24 mouse cellular contexts compared by ENCODE assay signal in the genomic region with DNA sequence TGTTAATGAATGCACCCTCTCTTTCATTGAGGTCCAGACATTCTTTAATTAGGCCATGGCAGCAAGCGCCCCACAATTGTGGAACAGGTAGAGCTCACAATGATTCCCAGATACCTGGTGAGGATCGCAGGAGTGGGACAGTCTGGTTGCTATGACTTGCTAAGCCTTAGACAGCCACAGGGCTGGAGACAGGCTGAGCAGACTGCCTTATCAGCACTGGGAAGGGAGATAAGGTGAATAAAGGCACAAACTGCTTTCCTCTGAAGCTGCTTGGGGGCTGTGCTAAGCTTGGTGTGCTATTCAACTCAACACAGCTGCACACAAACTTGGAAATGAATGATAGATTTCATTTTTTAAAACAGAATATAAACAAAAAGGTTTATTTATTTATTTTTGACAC.
DNase-seq lines count a peak whose midpoint lies in the region; ATAC-seq and TF ChIP-seq lines count a peak whose summit lies in the region.
"Had no signal": no experiment of that assay in that cellular context is flagged by ENCODE, and none has a peak within 500 bp of the region (broad histone marks: within the 10 kb centered on the region; RNA-seq: fewer than 3 reads in every experiment).

No protein-coding gene starts in this region.

- no peak overlapping the region for H3K27ac ChIP-seq in heart, embryonic 12.5 days (ENCODE audit: poor library complexity, severe bottlenecking)
- H3K27ac ChIP-seq in heart, embryonic 10.5 days, result no peak overlapping the region
- H3K27ac ChIP-seq in midbrain, embryonic 14.5 days (replicated peaks; ENCODE audit: low read depth, low read length), result no peak overlapping the region
- H3K27ac ChIP-seq in midbrain, postnatal 0 days (ENCODE audit: low read depth, low read length), result no peak overlapping the region
- H3K27ac ChIP-seq in midbrain, embryonic 15.5 days, result no peak overlapping the region
- H3K27ac ChIP-seq: forebrain, embryonic 10.5 days; forebrain, embryonic 13.5 days; heart, embryonic 15.5 days; hindbrain, embryonic 14.5 days; hindbrain, postnatal 0 days had no signal

- peaks cover 7% of the 10 kb centered on the region for H3K4me1 ChIP-seq in heart, embryonic 12.5 days (replicated peaks)
- peaks cover 10% of the 10 kb centered on the region for H3K4me1 ChIP-seq in heart, embryonic 10.5 days
- H3K4me1 ChIP-seq in midbrain, embryonic 14.5 days (ENCODE audit: control insufficient read depth, insufficient read depth, low read length), result 0 out of 2 replicates have a peak, but pooled peaks cover 3% of the 10 kb centered on the region
- no peaks in the 10 kb centered on the region for H3K4me1 ChIP-seq in midbrain, postnatal 0 days (ENCODE audit: insufficient read depth, low read length)
- peaks cover 5% of the 10 kb centered on the region; the same call in 1 of the 2 replicates for H3K4me1 ChIP-seq in midbrain, embryonic 15.5 days
- H3K4me1 ChIP-seq: forebrain, embryonic 13.5 days; heart, embryonic 15.5 days had no signal

- peaks cover 6% of the 10 kb centered on the region; the same call in 1 of the 2 replicates for H3K27me3 ChIP-seq in heart, embryonic 12.5 days (replicated peaks)
- no peaks in the 10 kb centered on the region for H3K27me3 ChIP-seq in heart, embryonic 10.5 days (ENCODE audit: insufficient read depth, poor library complexity, severe bottlenecking)
- H3K27me3 ChIP-seq in midbrain, embryonic 14.5 days (ENCODE audit: control insufficient read depth, insufficient read depth, low read length), result no peaks in the 10 kb centered on the region
- H3K27me3 ChIP-seq in midbrain, postnatal 0 days (ENCODE audit: insufficient read depth, low read length), result no peaks in the 10 kb centered on the region
- H3K27me3 ChIP-seq in midbrain, embryonic 15.5 days (replicated peaks), result no peaks in the 10 kb centered on the region
- H3K27me3 ChIP-seq: forebrain, embryonic 13.5 days; heart, embryonic 15.5 days had no signal

- no peak overlapping the region for H3K4me3 ChIP-seq in heart, embryonic 12.5 days
- no peak overlapping the region for H3K4me3 ChIP-seq in heart, embryonic 10.5 days
- no peak overlapping the region for H3K4me3 ChIP-seq in midbrain, embryonic 14.5 days (replicated peaks; ENCODE audit: low read depth, low read length)
- H3K4me3 ChIP-seq in midbrain, postnatal 0 days (ENCODE audit: low read depth, low read length), result no peak overlapping the region
- H3K4me3 ChIP-seq in midbrain, embryonic 15.5 days, result no peak overlapping the region
- H3K4me3 ChIP-seq: forebrain, embryonic 10.5 days; forebrain, embryonic 13.5 days; heart, embryonic 15.5 days had no signal

- no peak for TF ChIP-seq CTCF in midbrain, postnatal 0 days (IDR thresholded peaks at IDR 0.05)

- H3K36me3 ChIP-seq in heart, embryonic 12.5 days, result no peaks in the 10 kb centered on the region
- H3K36me3 ChIP-seq in heart, embryonic 10.5 days, result no peaks in the 10 kb centered on the region
- no peaks in the 10 kb centered on the region for H3K36me3 ChIP-seq in midbrain, embryonic 14.5 days (ENCODE audit: control insufficient read depth, insufficient read depth, low read length)
- H3K36me3 ChIP-seq in midbrain, postnatal 0 days (ENCODE audit: insufficient read depth, low read length), result no peaks in the 10 kb centered on the region
- H3K36me3 ChIP-seq in midbrain, embryonic 15.5 days (replicated peaks), result no peaks in the 10 kb centered on the region
- H3K36me3 ChIP-seq: forebrain, embryonic 10.5 days; heart, embryonic 15.5 days had no signal

- H3K9ac ChIP-seq in heart, embryonic 12.5 days, result no peak overlapping the region
- H3K9ac ChIP-seq in midbrain, embryonic 14.5 days (replicated peaks; ENCODE audit: low read length), result no peak overlapping the region
- no peak overlapping the region for H3K9ac ChIP-seq in midbrain, postnatal 0 days (replicated peaks; ENCODE audit: low read length, poor library complexity, severe bottlenecking)
- no peak overlapping the region for H3K9ac ChIP-seq in midbrain, embryonic 15.5 days
- H3K9ac ChIP-seq: forebrain, embryonic 13.5 days; heart, embryonic 15.5 days; hindbrain, embryonic 14.5 days had no signal

- peak; percentile 69; the same call in 1 of the 2 replicates for ATAC-seq in heart, embryonic 12.5 days (ENCODE audit: insufficient number of reproducible peaks, low FRiP score)
- no peak for ATAC-seq in midbrain, embryonic 14.5 days (ENCODE audit: low FRiP score, low TSS enrichment)
- ATAC-seq in midbrain, postnatal 0 days (ENCODE audit: low FRiP score), result no peak
- peak; percentile 50; the same call in 1 of the 2 replicates for ATAC-seq in common myeloid progenitor, adult 5-6 weeks (replicated peaks; ENCODE audit: low read depth, poor library complexity, severe bottlenecking)
- ATAC-seq in midbrain, embryonic 15.5 days (replicated peaks), result 0 out of 2 replicates have a peak, but pooled peaks have one; percentile 50
- ATAC-seq: CD4-positive, CD25-positive, alpha-beta regulatory T cell, adult 4 months; forebrain, embryonic 13.5 days; hindbrain, postnatal 0 days; inflammation-experienced regulatory T-cells, adult 6 months had no signal

- WGBS in heart, embryonic 12.5 days, result 24% methylated on average over 2 of the region's 2 CpGs
- 27% methylated on average over 2 of the region's 2 CpGs for WGBS in heart, embryonic 10.5 days
- 68% methylated on average over 2 of the region's 2 CpGs for WGBS in midbrain, embryonic 14.5 days
- 74% methylated on average over 2 of the region's 2 CpGs for WGBS in midbrain, postnatal 0 days
- 73% methylated on average over 2 of the region's 2 CpGs for WGBS in midbrain, embryonic 15.5 days

- no peaks in the 10 kb centered on the region for H3K9me3 ChIP-seq in heart, embryonic 12.5 days (replicated peaks)
- H3K9me3 ChIP-seq in heart, embryonic 10.5 days, result no peaks in the 10 kb centered on the region
- H3K9me3 ChIP-seq in midbrain, embryonic 14.5 days (ENCODE audit: control insufficient read depth, low read length), result no peaks in the 10 kb centered on the region
- no peaks in the 10 kb centered on the region for H3K9me3 ChIP-seq in midbrain, postnatal 0 days (ENCODE audit: low read length)
- H3K9me3 ChIP-seq in midbrain, embryonic 15.5 days, result no peaks in the 10 kb centered on the region
- H3K9me3 ChIP-seq: forebrain, embryonic 10.5 days; forebrain, embryonic 13.5 days; heart, embryonic 15.5 days had no signal

- no peak for DNase-seq in heart, embryonic 10.5 days (ENCODE audit: low spot score)
- DNase-seq in midbrain, embryonic 14.5 days, result peak; percentile 13
- no peak for DNase-seq in midbrain, postnatal 0 days (ENCODE audit: low spot score)
- no peak for DNase-seq in spleen, adult 18-20 months
- DNase-seq: adrenal gland, adult 2 months; adrenal gland, postnatal 14 days; cerebellum, adult 11-12 months; cerebellum, adult 8-10 months; cerebellum, postnatal 10 days; cerebellum, postnatal 36 days; gastrocnemius, postnatal 25 days; heart, adult 18-20 months; heart, postnatal 10 days; heart, postnatal 4 days had no signal

- H3K4me2 ChIP-seq in heart, embryonic 12.5 days, result no peak overlapping the region
- no peak overlapping the region for H3K4me2 ChIP-seq in midbrain, embryonic 14.5 days (ENCODE audit: low read length)
- no peak overlapping the region for H3K4me2 ChIP-seq in midbrain, postnatal 0 days (ENCODE audit: low read depth, low read length, poor library complexity, severe bottlenecking)
- H3K4me2 ChIP-seq in midbrain, embryonic 15.5 days, result no peak overlapping the region
- H3K4me2 ChIP-seq: forebrain, embryonic 13.5 days; heart, embryonic 15.5 days; hindbrain, embryonic 14.5 days had no signal

Comparison
In these comparisons a context has a peak if more than half of its experiments do, and no peak if none do; other contexts are left out.
1. ATAC-seq: peak in heart, embryonic 12.5 days (single experiment), common myeloid progenitor, adult 5-6 weeks (single experiment) and midbrain, embryonic 15.5 days (single experiment); none in midbrain, embryonic 14.5 days (single experiment) and midbrain, postnatal 0 days (single experiment).